Mouse (Mus musculus) CD4-positive, CD25-positive, alpha-beta regulatory T cell (primary cell): ENCODE measurements around the gene Vmn1r38. TPM values are rescaled to one million over a fixed set of nuclear protein-coding genes. Genes with fewer than 3 reads are reported as not detected.

ENCODE experiments used
- polyA plus RNA-seq: library from polyadenylated mRNA; unstranded; fragments of 100-300 nt; shearing (Covaris generic); gene quantifications from one replicate; pipeline ENCODE4 v1.2.1, GENCODE M21; 2017

Vmn1r38 gene
- polyA plus RNA-seq, result 0.08 TPM

GRCm38 (mm10) chr6:66782527-66782926, at the start of gene Vmn1r38:
TSS of gene Vmn1r38 (minus strand) at chr6:66782627.

GRCm38 (mm10) chr6:66810509-66810908, 28.1 kb upstream of the Vmn1r38 start, which contains the start of gene Vmn1r39:
TSS of gene Vmn1r39 (minus strand) at chr6:66810609.

GRCm38 (mm10) chr6:66729082-66729481, 53.3 kb downstream of the Vmn1r38 start, which contains the start of gene Vmn1r37:
TSS of gene Vmn1r37 (plus strand) at chr6:66729382.

Other genes with a start within 250 kb of the Vmn1r38 start
- gene Mad2l1, start 247.2 kb downstream of the Vmn1r38 start, polyA plus RNA-seq, result 19.2 TPM
- not detected for gene Vmn1r32, start 222.5 kb downstream of the Vmn1r38 start, polyA plus RNA-seq
- gene Vmn1r33, start 164.3 kb downstream of the Vmn1r38 start, polyA plus RNA-seq, result 0.11 TPM
- not detected for gene Vmn1r34, start 138.7 kb downstream of the Vmn1r38 start, polyA plus RNA-seq
- gene Vmn1r35, start 96.7 kb downstream of the Vmn1r38 start, polyA plus RNA-seq, result not detected
- not detected for gene Vmn1r36, start 63.5 kb downstream of the Vmn1r38 start, polyA plus RNA-seq
- not detected for gene Vmn1r37, start 53.2 kb downstream of the Vmn1r38 start, polyA plus RNA-seq
- gene Vmn1r39, start 28.0 kb upstream of the Vmn1r38 start, polyA plus RNA-seq, result not detected
- 24.9 TPM for gene Gng12, start 113.8 kb upstream of the Vmn1r38 start, polyA plus RNA-seq